Mouse (Mus musculus) adrenal gland, postnatal 0 days (tissue): Measurements from ENCODE around the gene Spint1. TPM values are rescaled to one million over a fixed set of nuclear protein-coding genes. Genes with fewer than 3 reads are reported as not detected.

ENCODE experiments used
- polyA plus RNA-seq: library from polyadenylated mRNA; unstranded; fragments of >200 nt; fragmentation: Nextera tagmentation; extraction: Ambion mirVana; gene quantifications from 2 replicates; pipeline ENCODE4 v1.2.1, GENCODE M21; 2015

Spint1 gene
- polyA plus RNA-seq: 2.1 and 4.0 TPM in 2 replicates

DNA sequence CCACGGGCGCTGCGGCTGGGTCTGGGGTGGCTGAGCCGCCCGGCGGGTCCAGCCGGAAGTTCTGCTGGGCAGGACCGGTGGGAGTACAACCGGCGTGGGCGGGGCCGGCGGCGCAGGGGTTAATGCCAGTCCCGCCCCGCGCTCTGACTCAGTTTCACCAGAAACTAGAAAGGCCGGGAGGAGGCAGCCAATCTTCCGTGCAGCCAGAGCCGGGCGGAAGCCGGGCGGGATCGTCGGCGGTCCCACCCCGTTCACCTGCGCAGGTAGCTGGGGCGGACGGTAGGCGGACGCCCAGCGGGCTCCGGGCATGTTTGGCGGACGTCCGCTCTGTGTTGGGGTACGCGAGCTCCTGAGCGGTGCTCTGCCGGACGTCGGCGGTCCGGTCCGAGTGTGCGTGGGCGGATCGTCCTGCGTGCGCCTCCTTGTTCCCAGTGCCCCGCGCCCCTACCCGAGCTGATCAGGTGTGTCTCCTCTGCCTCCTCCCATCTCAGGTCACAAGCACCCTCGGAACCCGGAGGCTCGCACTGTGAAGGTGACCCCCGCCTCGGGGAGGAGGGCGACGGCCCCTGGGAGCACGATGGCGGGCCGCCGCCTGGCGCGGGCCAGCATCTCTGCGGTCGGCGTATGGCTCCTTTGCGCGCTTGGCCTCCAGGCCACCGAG lies at the start of gene Spint1:
TSS of gene Spint1 (plus strand) at position 153 of the 661 bp plus-strand sequence.

DNA sequence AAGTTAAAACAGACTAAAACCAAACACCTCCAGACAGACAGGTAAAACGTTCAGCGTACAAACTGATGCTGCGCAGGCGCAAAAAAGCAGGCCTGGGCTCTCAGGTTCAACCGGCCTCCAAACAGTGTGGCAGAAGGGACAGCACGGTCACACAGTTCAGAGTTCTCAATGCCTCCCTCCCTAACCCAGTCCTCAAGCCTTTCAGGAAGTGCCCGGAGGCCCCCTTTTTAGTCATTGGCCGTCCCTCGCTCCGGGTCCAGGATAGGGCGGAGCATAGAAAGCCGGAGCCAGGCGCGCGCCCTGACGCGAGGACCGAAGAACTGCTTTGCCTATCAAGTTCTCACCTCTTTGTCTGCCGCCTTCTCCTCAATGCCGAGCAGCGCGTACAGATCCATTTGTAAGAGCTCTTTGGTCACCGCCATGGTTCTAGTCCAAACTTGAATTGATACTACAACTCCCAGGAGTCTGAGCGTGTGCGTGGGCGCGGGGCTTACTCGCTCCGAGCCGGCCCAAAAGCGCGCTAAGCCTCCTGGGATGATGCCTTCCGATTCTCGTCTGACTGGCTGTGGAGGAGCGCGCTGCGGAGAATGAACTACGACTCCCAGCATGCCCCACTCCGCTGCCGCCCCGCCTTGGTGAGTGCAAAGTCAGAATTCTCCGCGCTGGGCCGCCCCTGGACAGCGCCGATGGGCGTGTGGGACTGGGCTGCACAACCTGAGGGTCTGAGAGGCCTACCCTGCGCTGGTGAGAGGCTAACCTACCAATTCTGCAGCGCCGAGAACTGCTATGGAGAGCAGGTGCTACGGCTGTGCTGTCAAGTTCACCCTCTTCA lies 28.6 kb upstream of the Spint1 start, which contains the start of the genes Zfyve19 and Dnajc17:
TSS of gene Zfyve19 (plus strand) at position 274 of the 832 bp plus-strand sequence.
TSS of gene Dnajc17 (minus strand) at position 452 of the 832 bp plus-strand sequence.

DNA sequence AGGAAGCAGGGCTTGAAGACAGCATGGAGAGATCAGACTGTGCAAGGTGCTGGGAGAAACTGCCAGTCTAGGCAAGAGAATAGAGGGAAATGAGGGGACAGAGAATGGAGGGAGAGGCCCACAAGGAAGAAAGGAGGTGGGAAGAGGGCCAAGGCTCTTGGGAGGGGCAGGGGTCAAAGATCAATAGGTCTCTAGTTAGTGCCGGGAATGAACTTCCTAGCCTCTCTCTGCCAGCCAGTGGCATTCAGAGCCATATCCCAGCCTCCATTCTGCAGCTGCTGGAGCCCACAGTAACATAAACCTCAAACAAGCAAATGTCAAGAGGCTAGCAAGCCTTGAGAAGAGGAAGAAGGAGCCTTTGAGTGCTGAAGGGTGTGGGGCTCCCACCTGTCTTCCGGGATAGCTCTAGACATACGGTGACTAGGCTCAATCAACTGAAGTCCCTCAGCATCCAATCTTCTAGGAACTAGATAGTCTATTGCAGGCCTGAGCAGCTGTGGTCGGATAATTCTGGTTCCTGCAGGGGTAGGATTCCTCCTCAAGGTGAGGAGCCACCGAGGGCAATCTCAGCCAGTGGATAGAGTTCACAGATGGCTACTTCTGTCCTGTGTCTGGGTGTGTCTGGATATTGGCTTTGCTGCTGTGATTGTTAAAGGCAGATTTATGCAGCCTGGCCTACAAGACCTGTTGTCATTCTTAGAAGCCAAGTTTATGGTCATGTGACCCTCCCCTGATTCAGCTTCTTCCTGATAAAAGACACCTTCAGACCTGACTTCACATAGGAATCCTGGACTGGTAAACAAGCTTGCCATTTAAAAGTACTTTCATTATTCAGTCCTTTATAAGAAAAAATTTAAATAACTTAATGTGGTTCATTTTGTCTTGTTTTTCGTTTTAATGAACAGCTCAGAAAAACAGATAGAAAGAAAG lies 7.1 kb upstream of the Spint1 start, which contains the start of gene Ppp1r14d:
TSS of gene Ppp1r14d (minus strand) at position 132 of the 930 bp plus-strand sequence.

GRCm38 (mm10) chr2:119270643-119271331 lies 33.6 kb downstream of the Spint1 start, which contains the start of gene Rhov:
Gene Rhov (minus strand): TSS chr2:119271272.

DNA sequence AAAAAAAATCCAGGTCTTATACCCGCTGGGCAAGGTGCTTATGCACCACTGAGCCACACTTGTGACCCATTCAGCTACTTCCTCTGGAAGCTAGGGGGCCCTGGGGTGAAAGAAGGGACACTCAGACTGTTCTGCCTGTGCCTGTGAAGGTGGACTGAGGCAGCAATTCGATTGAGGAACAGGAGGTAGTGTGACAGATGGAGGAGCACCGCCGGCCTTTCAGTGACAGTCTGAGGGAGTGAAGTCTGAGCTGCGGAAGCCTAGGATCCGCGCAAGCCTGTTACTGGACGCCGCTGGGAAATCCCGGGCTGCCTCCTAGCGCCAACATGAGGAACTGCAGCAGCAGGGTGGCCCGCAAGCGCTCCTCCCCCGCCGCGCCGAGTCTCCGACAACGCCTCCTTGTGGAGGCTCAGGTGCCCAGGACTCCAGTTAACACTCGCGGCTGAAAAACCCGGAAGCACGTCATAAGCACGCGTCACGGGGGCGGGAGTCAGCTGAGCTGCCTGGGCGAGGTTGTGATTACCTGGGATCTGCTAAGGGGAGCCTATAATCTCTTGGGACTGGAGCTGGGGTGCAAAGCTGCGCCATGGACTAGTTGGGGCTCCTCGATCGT lies 51.2 kb downstream of the Spint1 start, which contains the start of gene Vps18:
TSS of gene Vps18 (plus strand) at position 471 of the 613 bp plus-strand sequence.

Other genes with a start within 250 kb of the Spint1 start
- 34.6 and 36.4 TPM in 2 replicates for gene Ccdc32, start 208.0 kb upstream of the Spint1 start, polyA plus RNA-seq
- 1.7 and 1.9 TPM in 2 replicates for gene Rpusd2, start 202.6 kb upstream of the Spint1 start, polyA plus RNA-seq
- 13.0 and 16.9 TPM in 2 replicates for gene Knl1, start 190.2 kb upstream of the Spint1 start, polyA plus RNA-seq
- 8.4 and 12.4 TPM in 2 replicates for gene Rad51, start 124.6 kb upstream of the Spint1 start, polyA plus RNA-seq
- 20.4 and 34.4 TPM in 2 replicates for gene Rmdn3, start 80.3 kb upstream of the Spint1 start, polyA plus RNA-seq
- gene Gchfr, start 69.6 kb upstream of the Spint1 start, polyA plus RNA-seq: 10.2 and 27.5 TPM in 2 replicates
- 0.08 and 0.13 TPM in 2 replicates for gene Gm14137, start 62.9 kb upstream of the Spint1 start, polyA plus RNA-seq
- 36.7 and 40.2 TPM in 2 replicates for gene Zfyve19, start 28.7 kb upstream of the Spint1 start, polyA plus RNA-seq
- 14.5 and 16.4 TPM in 2 replicates for gene Dnajc17, start 28.6 kb upstream of the Spint1 start, polyA plus RNA-seq
- 0.16 TPM in 1 of 2 replicates, not detected in the other for gene Ppp1r14d, start 7.5 kb upstream of the Spint1 start, polyA plus RNA-seq
- gene Rhov, start 33.9 kb downstream of the Spint1 start, polyA plus RNA-seq: 1.6 and 2.7 TPM in 2 replicates
- gene Vps18, start 51.4 kb downstream of the Spint1 start, polyA plus RNA-seq: 10.4 and 14.2 TPM in 2 replicates
- gene Dll4, start 88.4 kb downstream of the Spint1 start, polyA plus RNA-seq: 2.7 and 4.3 TPM in 2 replicates
- 1.6 and 1.9 TPM in 2 replicates for gene Chac1, start 113.9 kb downstream of the Spint1 start, polyA plus RNA-seq
- 2.4 TPM in 2 replicates for gene Ino80, start 240.3 kb downstream of the Spint1 start, polyA plus RNA-seq